Mouse (Mus musculus) MEL (cell line): ENCODE measurements at regions not wholly inside any gene's neighbourhood (a gene's known extent, or its start where the extent isn't known, plus 50 kb on each side); places are given as distances from the start of the nearest gene placed in this dataset.

Experiments
- DNase-seq: peaks from one replicate; pipeline ENCODE4 v3.0.0; 2011; ENCODE audit warnings: low read depth, low spot score
- H3K27ac ChIP-seq: 2 replicates; pipeline ENCODE4 v1.5.1; 2012; ENCODE audit warnings: low read depth, mild to moderate bottlenecking, control low read depth, low read length, moderate library complexity; ENCODE audit not compliant: control insufficient read depth
- H3K27me3 ChIP-seq, 2 experiments: fragments of 150-350 bp in 1 of 2; sonication (generic) in 1 of 2; 2 replicates each; pipeline ENCODE4 v1.6.1; 2012; ENCODE audit warnings: low read length in 2 of 2, mild to moderate bottlenecking in 2 of 2, improper control_type of control experiment in 1 of 2, moderate library complexity in 1 of 2; ENCODE audit not compliant: insufficient read depth in 2 of 2, control insufficient read depth in 1 of 2
- H3K36me3 ChIP-seq, 2 experiments: 2 replicates each; pipeline ENCODE4 v1.6.1; 2012 to 2014; ENCODE audit warnings: low read length in 2 of 2, improper control_type of control experiment in 1 of 2, inconsistent platforms in 1 of 2, mild to moderate bottlenecking in 1 of 2; ENCODE audit not compliant: insufficient read depth in 2 of 2, control insufficient read depth in 1 of 2
- H3K4me1 ChIP-seq, 2 experiments: fragments of 150-350 bp in 1 of 2; sonication (generic) in 1 of 2; 2 replicates each; pipeline ENCODE4 v1.6.1; 2012; ENCODE audit warnings: low read length in 2 of 2, improper control_type of control experiment in 1 of 2, mild to moderate bottlenecking in 1 of 2; ENCODE audit not compliant: insufficient read depth in 2 of 2, control insufficient read depth in 1 of 2
- H3K4me3 ChIP-seq, 2 experiments: fragments of 150-350 bp in 1 of 2; sonication (generic) in 1 of 2; 2 replicates each; pipeline ENCODE4 v1.5.1; 2012; ENCODE audit warnings: low read depth in 2 of 2, low read length in 2 of 2, mild to moderate bottlenecking in 2 of 2, moderate library complexity in 2 of 2, control low read depth in 1 of 2, improper control_type of control experiment in 1 of 2; ENCODE audit not compliant: control insufficient read depth in 1 of 2, insufficient read depth in 1 of 2
- H3K79me2 ChIP-seq: 2 replicates; pipeline ENCODE4 v1.6.1; 2012; ENCODE audit warnings: mild to moderate bottlenecking, low read length, moderate library complexity; ENCODE audit not compliant: control insufficient read depth, poor library complexity, insufficient read depth
- H3K9ac ChIP-seq: 2 replicates; pipeline ENCODE4 v1.6.1; 2012; ENCODE audit warnings: low read depth, mild to moderate bottlenecking, control low read depth, low read length, moderate library complexity; ENCODE audit not compliant: control insufficient read depth, poor library complexity, severe bottlenecking
- H3K9me3 ChIP-seq: fragments of 150-350 bp; sonication (generic); replicated peaks from 2 replicates; pipeline ENCODE4 v1.6.1; 2012; ENCODE audit warnings: mild to moderate bottlenecking, low read length, improper control_type of control experiment, moderate library complexity; ENCODE audit not compliant: insufficient read depth
- CHD1 ChIP-seq: IDR thresholded peaks from 2 replicates; pipeline ENCODE4 v1.6.1; 2012; ENCODE audit warnings: low read depth, mild to moderate bottlenecking, inconsistent platforms, low read length, improper control_type of control experiment
- E2F4 ChIP-seq: IDR thresholded peaks from 2 replicates; pipeline ENCODE4 v1.6.1; 2011; ENCODE audit warnings: low read depth, low read length, improper control_type of control experiment, borderline replicate concordance
- EP300 ChIP-seq, 2 experiments: IDR thresholded peaks; 2 replicates each; pipeline ENCODE4 v1.6.1; 2011; ENCODE audit warnings: improper control_type of control experiment in 2 of 2, low read length in 2 of 2, low read depth in 1 of 2, mild to moderate bottlenecking in 1 of 2
- ETS1 ChIP-seq: IDR thresholded peaks from 2 replicates; pipeline ENCODE4 v1.6.1; 2012; ENCODE audit warnings: low read depth, mild to moderate bottlenecking, inconsistent platforms, low read length, improper control_type of control experiment, moderate library complexity
- GABPA ChIP-seq: IDR thresholded peaks from 2 replicates; pipeline ENCODE4 v1.6.1; 2012; ENCODE audit warnings: low read depth, mild to moderate bottlenecking, inconsistent platforms, low read length, improper control_type of control experiment, moderate library complexity
- GATA1 ChIP-seq: IDR thresholded peaks from 2 replicates; pipeline ENCODE4 v1.6.1; 2011; ENCODE audit warnings: low read depth, low read length, improper control_type of control experiment
- HCFC1 ChIP-seq: IDR thresholded peaks from 2 replicates; pipeline ENCODE4 v1.6.1; 2012; ENCODE audit warnings: low read depth, mild to moderate bottlenecking, inconsistent platforms, low read length, improper control_type of control experiment, moderate library complexity
- MAZ ChIP-seq: IDR thresholded peaks from 2 replicates; pipeline ENCODE4 v1.6.1; 2012; ENCODE audit warnings: low read depth, mild to moderate bottlenecking, inconsistent platforms, low read length, improper control_type of control experiment
- MEF2A ChIP-seq: IDR thresholded peaks from 2 replicates; pipeline ENCODE4 v1.6.1; 2014; ENCODE audit warnings: low read depth, mild to moderate bottlenecking, inconsistent platforms, low read length, improper control_type of control experiment; ENCODE audit not compliant: poor library complexity, insufficient replicate concordance, severe bottlenecking; ENCODE audit errors: extremely low read depth
- MXI1 ChIP-seq: IDR thresholded peaks from 2 replicates; pipeline ENCODE4 v1.6.1; 2011; ENCODE audit warnings: mild to moderate bottlenecking, low read depth, low read length, improper control_type of control experiment
- MYC ChIP-seq: IDR thresholded peaks from 2 replicates; pipeline ENCODE4 v1.6.1; 2011; ENCODE audit warnings: low read depth, mild to moderate bottlenecking, low read length, improper control_type of control experiment, moderate library complexity
- NELFE ChIP-seq: IDR thresholded peaks from 2 replicates; pipeline ENCODE4 v1.6.1; 2011; ENCODE audit warnings: low read depth, low read length, improper control_type of control experiment
- NRF1 ChIP-seq: IDR thresholded peaks from 2 replicates; pipeline ENCODE4 v1.6.1; 2014; ENCODE audit warnings: low read depth, mild to moderate bottlenecking, inconsistent platforms, low read length, improper control_type of control experiment, moderate library complexity; ENCODE audit not compliant: poor library complexity, insufficient read depth, severe bottlenecking
- POLR2A ChIP-seq, 2 experiments: IDR thresholded peaks; 2 replicates each; pipeline ENCODE4 v1.6.1; 2011 to 2012; ENCODE audit warnings: low read length in 2 of 2, mild to moderate bottlenecking in 2 of 2, control low read depth in 1 of 2, improper control_type of control experiment in 1 of 2, low read depth in 1 of 2, moderate library complexity in 1 of 2; ENCODE audit not compliant: control insufficient read depth in 1 of 2, insufficient read depth in 1 of 2, poor library complexity in 1 of 2
- POLR2AphosphoS2 ChIP-seq: IDR thresholded peaks from 2 replicates; pipeline ENCODE4 v1.6.1; 2011; ENCODE audit warnings: low read length, improper control_type of control experiment
- POLR2AphosphoS5 ChIP-seq: IDR thresholded peaks from 2 replicates; pipeline ENCODE4 v1.6.1; 2012; ENCODE audit warnings: low read depth, borderline replicate concordance, mild to moderate bottlenecking, inconsistent platforms, low read length, moderate library complexity, mixed read lengths
- SMC3 ChIP-seq: IDR thresholded peaks from 2 replicates; pipeline ENCODE4 v1.6.1; 2011; ENCODE audit warnings: low read depth, low read length, improper control_type of control experiment
- TAL1 ChIP-seq: IDR thresholded peaks from 2 replicates; pipeline ENCODE4 v1.6.1; 2012; ENCODE audit warnings: mild to moderate bottlenecking, inconsistent platforms, low read length, moderate library complexity, mixed read lengths
- UBTF ChIP-seq: IDR thresholded peaks from 2 replicates; pipeline ENCODE4 v1.6.1; 2012; ENCODE audit warnings: low read depth, mild to moderate bottlenecking, inconsistent platforms, low read length, improper control_type of control experiment, moderate library complexity, borderline replicate concordance; ENCODE audit not compliant: insufficient read depth
- USF2 ChIP-seq, 2 experiments: IDR thresholded peaks; 2 replicates each; pipeline ENCODE4 v1.6.1; 2011 to 2012; ENCODE audit warnings: improper control_type of control experiment in 2 of 2, low read length in 2 of 2, borderline replicate concordance in 1 of 2, inconsistent platforms in 1 of 2, low read depth in 1 of 2, mild to moderate bottlenecking in 1 of 2; ENCODE audit not compliant: insufficient read depth in 1 of 2
- ZKSCAN1 ChIP-seq: IDR thresholded peaks from 2 replicates; pipeline ENCODE4 v1.6.1; 2012; ENCODE audit warnings: low read depth, mild to moderate bottlenecking, inconsistent platforms, low read length, improper control_type of control experiment, moderate library complexity
- ZMIZ1 ChIP-seq: IDR thresholded peaks from 2 replicates; pipeline ENCODE4 v1.6.1; 2012; ENCODE audit warnings: low read depth, mild to moderate bottlenecking, inconsistent platforms, low read length, improper control_type of control experiment, moderate library complexity
- ZNF384 ChIP-seq: IDR thresholded peaks from 2 replicates; pipeline ENCODE4 v1.6.1; 2012; ENCODE audit warnings: low read depth, mild to moderate bottlenecking, inconsistent platforms, low read length, improper control_type of control experiment

DNA sequence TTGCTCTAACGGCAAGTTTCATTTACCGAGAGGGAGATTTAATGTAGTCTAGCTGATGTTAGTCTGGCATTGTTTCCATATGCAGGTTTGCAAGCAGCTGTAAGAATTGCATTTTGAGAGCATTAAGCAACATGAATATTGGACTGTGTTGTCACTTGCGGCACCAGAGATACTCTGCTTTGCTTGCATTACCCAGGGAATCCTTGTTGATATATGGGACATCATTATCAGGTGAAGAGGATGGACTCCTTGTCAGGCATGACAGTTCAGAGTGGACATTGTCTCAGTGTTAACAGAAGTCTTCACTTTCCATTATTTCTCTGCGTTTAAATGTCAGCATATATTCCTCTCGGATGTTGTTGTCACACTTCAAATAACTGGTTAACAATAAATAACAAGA lies 208.1 kb downstream of the Brinp2 start:
- DNase-seq: no peak
- Histone ChIP-seq H3K27me3 (peaks cover 0 to 3% of the 10 kb centered on the region in 2 experiments; a peak in 1 of 4 replicates), H3K36me3 (no peaks in the 10 kb centered on the region), H3K4me1 (no peaks in the 10 kb centered on the region), H3K4me3 (no peak overlapping the region), H3K27ac (no peak overlapping the region), H3K79me2 (no peaks in the 10 kb centered on the region), H3K9ac (no peak overlapping the region), H3K9me3 (no peaks in the 10 kb centered on the region)
- TF ChIP-seq ZKSCAN1 (no peak), USF2 (IDR thresholded peaks at IDR 0.05; ENCODE audit: borderline replicate concordance in 1 of 2, insufficient read depth in 1 of 2, low read depth in 1 of 2, low read length in 2 of 2) (no peak)

GRCm38 (mm10) chr1:158161111-158161510 lies 195.0 kb downstream of the Brinp2 start:
- no peaks in the 10 kb centered on the region for H3K27me3 ChIP-seq
- no peaks in the 10 kb centered on the region for H3K9me3 ChIP-seq
- H3K9ac ChIP-seq: no peak overlapping the region
- H3K4me1 ChIP-seq: no peaks in the 10 kb centered on the region
- no peak for DNase-seq
- no peaks in the 10 kb centered on the region for H3K36me3 ChIP-seq
- no peaks in the 10 kb centered on the region for H3K79me2 ChIP-seq
- no peak overlapping the region for H3K4me3 ChIP-seq
- TF ChIP-seq EP300 (IDR thresholded peaks at IDR 0.05; ENCODE audit: low read depth in 1 of 2, low read length in 2 of 2): no peak
- TF ChIP-seq HCFC1: no peak
- TF ChIP-seq E2F4: no peak
- no peak for TF ChIP-seq NELFE
- TF ChIP-seq MXI1: no peak
- TF ChIP-seq ETS1: no peak
- TF ChIP-seq USF2 (IDR thresholded peaks at IDR 0.05; ENCODE audit: borderline replicate concordance in 1 of 2, insufficient read depth in 1 of 2, low read depth in 1 of 2, low read length in 2 of 2): no peak
- TF ChIP-seq POLR2A (IDR thresholded peaks at IDR 0.05; ENCODE audit: control insufficient read depth in 1 of 2, insufficient read depth in 1 of 2, low read depth in 1 of 2, low read length in 2 of 2, poor library complexity in 1 of 2): no peak
- no peak overlapping the region for H3K27ac ChIP-seq

GRCm38 (mm10) chr1:158161533-158161932 lies 194.6 kb downstream of the Brinp2 start:
- no peak overlapping the region for H3K4me3 ChIP-seq
- TF ChIP-seq POLR2AphosphoS2: no peak
- no peak for TF ChIP-seq USF2 (IDR thresholded peaks at IDR 0.05; ENCODE audit: borderline replicate concordance in 1 of 2, insufficient read depth in 1 of 2, low read depth in 1 of 2, low read length in 2 of 2)
- TF ChIP-seq SMC3: no peak
- TF ChIP-seq GATA1: no peak
- TF ChIP-seq MAZ: no peak
- no peak for TF ChIP-seq MYC
- TF ChIP-seq CHD1: no peak
- TF ChIP-seq TAL1: no peak
- TF ChIP-seq ZNF384: no peak
- TF ChIP-seq NRF1: no peak
- no peak for TF ChIP-seq ZKSCAN1
- TF ChIP-seq HCFC1: no peak
- no peak for TF ChIP-seq POLR2AphosphoS5
- no peak for TF ChIP-seq MEF2A
- no peak for TF ChIP-seq ZMIZ1
- no peak for TF ChIP-seq UBTF
- no peak for TF ChIP-seq GABPA
- no peak for TF ChIP-seq POLR2A (IDR thresholded peaks at IDR 0.05; ENCODE audit: control insufficient read depth in 1 of 2, insufficient read depth in 1 of 2, low read depth in 1 of 2, low read length in 2 of 2, poor library complexity in 1 of 2)
- H3K9ac ChIP-seq: no peak overlapping the region
- no peak overlapping the region for H3K27ac ChIP-seq
- H3K27me3 ChIP-seq: no peaks in the 10 kb centered on the region
- no peaks in the 10 kb centered on the region for H3K36me3 ChIP-seq
- no peaks in the 10 kb centered on the region for H3K4me1 ChIP-seq
- DNase-seq: no peak
- H3K79me2 ChIP-seq: no peaks in the 10 kb centered on the region
- no peaks in the 10 kb centered on the region for H3K9me3 ChIP-seq
